Mouse (Mus musculus): ENCODE results near the gene Cog5. TPM values are rescaled to one million over a fixed set of nuclear protein-coding genes. Genes with fewer than 3 reads are reported as not detected.

The Cog5 gene
- polyA plus RNA-seq, 1 experiment from 2014 or later, result 34.3 TPM

GRCm38 (mm10) chr12:31983238-31983637 is 328.6 kb downstream of the Cog5 start:
- no peaks in the 10 kb centered on the region for H3K27me3 ChIP-seq (ENCODE audit: control insufficient read depth, insufficient read depth, low read length)
- ATAC-seq (ENCODE audit: low FRiP score) (no peak), DNase-seq (ENCODE audit: low spot score, missing footprints) (no peak)
- H3K9ac ChIP-seq (ENCODE audit: low read length), result no peak overlapping the region
- H3K36me3 ChIP-seq (ENCODE audit: control insufficient read depth, insufficient read depth, low read length), result no peaks in the 10 kb centered on the region; the same call in 1 of the 2 replicates
- WGBS, result 67% methylated on average over 7 of the region's 7 CpGs
- no peaks in the 10 kb centered on the region for H3K9me3 ChIP-seq (ENCODE audit: control insufficient read depth, low read length)
- H3K4me1 ChIP-seq (ENCODE audit: control insufficient read depth, insufficient read depth, low read length), result no peaks in the 10 kb centered on the region
- no peak overlapping the region for H3K4me3 ChIP-seq (ENCODE audit: low read depth, low read length)
- no peak overlapping the region for H3K4me2 ChIP-seq
- H3K27ac ChIP-seq (ENCODE audit: low read depth, low read length), result no peak overlapping the region

- Histone ChIP-seq H3K4me2 (no peak overlapping the region), H3K9ac (ENCODE audit: low read length) (no peak overlapping the region), H3K4me1 (ENCODE audit: control insufficient read depth, insufficient read depth, low read length) (no peaks in the 10 kb centered on the region), H3K4me3 (ENCODE audit: low read depth, low read length) (no peak overlapping the region), H3K36me3 (ENCODE audit: control insufficient read depth, insufficient read depth, low read length) (no peaks in the 10 kb centered on the region; the same call in 1 of the 2 replicates), H3K9me3 (ENCODE audit: control insufficient read depth, low read length) (no peaks in the 10 kb centered on the region), H3K27ac (ENCODE audit: low read depth, low read length) (no peak overlapping the region), H3K27me3 (ENCODE audit: control insufficient read depth, insufficient read depth, low read length) (no peaks in the 10 kb centered on the region)
- no peak for DNase-seq (ENCODE audit: low spot score, missing footprints)
- ATAC-seq (ENCODE audit: low FRiP score), result no peak
- WGBS, result 76% methylated on average over 6 of the region's 6 CpGs
Observed at GRCm38 (mm10) chr12:31983769-31984168, 329.1 kb downstream of the Cog5 start.

- no peak overlapping the region for H3K4me3 ChIP-seq (ENCODE audit: low read depth, low read length)
- H3K27ac ChIP-seq (ENCODE audit: low read depth, low read length), result no peak overlapping the region
- no peaks in the 10 kb centered on the region for H3K4me1 ChIP-seq (ENCODE audit: control insufficient read depth, insufficient read depth, low read length)
- no peak overlapping the region for H3K9ac ChIP-seq (ENCODE audit: low read length)
- no peak overlapping the region for H3K4me2 ChIP-seq
- ATAC-seq (ENCODE audit: low FRiP score), result no peak
- peak; percentile 23 for DNase-seq (ENCODE audit: low spot score, missing footprints)
- no peaks in the 10 kb centered on the region for H3K9me3 ChIP-seq (ENCODE audit: control insufficient read depth, low read length)
- H3K27me3 ChIP-seq (ENCODE audit: control insufficient read depth, insufficient read depth, low read length), result no peaks in the 10 kb centered on the region
- H3K36me3 ChIP-seq (ENCODE audit: control insufficient read depth, insufficient read depth, low read length), result no peaks in the 10 kb centered on the region; the same call in 1 of the 2 replicates
- 73% methylated on average over 2 of the region's 2 CpGs for WGBS
Observed at GRCm38 (mm10) chr12:31984206-31984605, 329.5 kb downstream of the Cog5 start.

GRCm38 (mm10) chr12:31984664-31985063 is 330.0 kb downstream of the Cog5 start:
- no peak overlapping the region for H3K9ac ChIP-seq (ENCODE audit: low read length)
- no peak overlapping the region for H3K4me2 ChIP-seq
- DNase-seq (ENCODE audit: low spot score, missing footprints) (peak; percentile 79), ATAC-seq (ENCODE audit: low FRiP score) (no peak)
- H3K36me3 ChIP-seq (ENCODE audit: control insufficient read depth, insufficient read depth, low read length), result no peaks in the 10 kb centered on the region; the same call in 1 of the 2 replicates
- H3K27ac ChIP-seq (ENCODE audit: low read depth, low read length), result no peak overlapping the region
- no peaks in the 10 kb centered on the region for H3K4me1 ChIP-seq (ENCODE audit: control insufficient read depth, insufficient read depth, low read length)
- 79% methylated on average over 12 of the region's 12 CpGs for WGBS
- H3K9me3 ChIP-seq (ENCODE audit: control insufficient read depth, low read length), result no peaks in the 10 kb centered on the region
- H3K27me3 ChIP-seq (ENCODE audit: control insufficient read depth, insufficient read depth, low read length), result no peaks in the 10 kb centered on the region
- H3K4me3 ChIP-seq (ENCODE audit: low read depth, low read length), result no peak overlapping the region

- no peak overlapping the region for H3K4me3 ChIP-seq (ENCODE audit: low read depth, low read length)
- WGBS, result 93% methylated on average over 6 of the region's 6 CpGs
- no peak overlapping the region for H3K27ac ChIP-seq (ENCODE audit: low read depth, low read length)
- no peaks in the 10 kb centered on the region; the same call in 1 of the 2 replicates for H3K36me3 ChIP-seq (ENCODE audit: control insufficient read depth, insufficient read depth, low read length)
- ATAC-seq (ENCODE audit: low FRiP score), result no peak
- H3K4me2 ChIP-seq, result no peak overlapping the region
- no peaks in the 10 kb centered on the region for H3K27me3 ChIP-seq (ENCODE audit: control insufficient read depth, insufficient read depth, low read length)
- no peak for DNase-seq (ENCODE audit: low spot score, missing footprints)
- H3K9me3 ChIP-seq (ENCODE audit: control insufficient read depth, low read length), result no peaks in the 10 kb centered on the region
- no peak overlapping the region for H3K9ac ChIP-seq (ENCODE audit: low read length)
- H3K4me1 ChIP-seq (ENCODE audit: control insufficient read depth, insufficient read depth, low read length), result no peaks in the 10 kb centered on the region
Observed at GRCm38 (mm10) chr12:31985738-31986137, 331.1 kb downstream of the Cog5 start.

- H3K27ac ChIP-seq (ENCODE audit: low read depth, low read length), result no peak overlapping the region
- H3K27me3 ChIP-seq (ENCODE audit: control insufficient read depth, insufficient read depth, low read length), result no peaks in the 10 kb centered on the region
- no peaks in the 10 kb centered on the region for H3K9me3 ChIP-seq (ENCODE audit: control insufficient read depth, low read length)
- WGBS, result 87% methylated on average over 2 of the region's 2 CpGs
- H3K9ac ChIP-seq (ENCODE audit: low read length), result no peak overlapping the region
- H3K36me3 ChIP-seq (ENCODE audit: control insufficient read depth, insufficient read depth, low read length), result no peaks in the 10 kb centered on the region; the same call in 1 of the 2 replicates
- no peak overlapping the region for H3K4me2 ChIP-seq
- DNase-seq (ENCODE audit: low spot score, missing footprints) (no peak), ATAC-seq (ENCODE audit: low FRiP score) (no peak)
- H3K4me3 ChIP-seq (ENCODE audit: low read depth, low read length), result no peak overlapping the region
- no peaks in the 10 kb centered on the region for H3K4me1 ChIP-seq (ENCODE audit: control insufficient read depth, insufficient read depth, low read length)
Observed at GRCm38 (mm10) chr12:31986463-31986862, 331.8 kb downstream of the Cog5 start.

Other genes with a start within 250 kb of the Cog5 start
- gene Cbll1, start 155.3 kb upstream of the Cog5 start, polyA plus RNA-seq (2014; fragmentation: Nextera tagmentation; extraction: Ambion mirVana), result 26.9 and 30.4 TPM in 2 replicates
- not detected in 2 replicates for gene Slc26a4, start 94.9 kb upstream of the Cog5 start, polyA plus RNA-seq (2014; fragmentation: Nextera tagmentation; extraction: Ambion mirVana)
- 28.1 and 30.8 TPM in 2 replicates for gene Bcap29, start 20.2 kb upstream of the Cog5 start, polyA plus RNA-seq (2014; fragmentation: Nextera tagmentation; extraction: Ambion mirVana)
- 9.1 and 9.9 TPM in 2 replicates for gene Dus4l, start within 50 bp of the Cog5 start, polyA plus RNA-seq (2014; fragmentation: Nextera tagmentation; extraction: Ambion mirVana)
- 6.2 and 8.4 TPM in 2 replicates for gene Gpr22, start 59.1 kb downstream of the Cog5 start, polyA plus RNA-seq (2014; fragmentation: Nextera tagmentation; extraction: Ambion mirVana)